Mouse (Mus musculus): ENCODE measurements around the gene Zfp108. TPM values are rescaled to one million over a fixed set of nuclear protein-coding genes. Genes with fewer than 3 reads are reported as not detected.

The Zfp108 gene
- polyA plus RNA-seq (2016; fragmentation: Nextera tagmentation; extraction: Ambion mirVana): 3.8 and 4.8 TPM in 2 replicates

- Histone ChIP-seq H3K9ac (replicated peaks) (peak within 1 kb of the TSS; percentile 58), H3K27ac (replicated peaks) (peak within 1 kb of the TSS; percentile 65), H3K4me1 (peaks cover 5% of the 10 kb centered on the region; the same call in 1 of the 2 replicates), H3K27me3 (0 out of 2 replicates have a peak, but pooled peaks cover 2% of the 10 kb centered on the region), H3K4me3 (peak within 1 kb of the TSS; percentile 51), H3K36me3 (no peaks in the 10 kb centered on the region; the same call in 1 of the 2 replicates), H3K9me3 (no peaks in the 10 kb centered on the region), H3K4me2 (replicated peaks) (peak within 1 kb of the TSS; percentile 60)
- WGBS: 21% methylated on average over 21 of the region's 21 CpGs
- ATAC-seq (ENCODE audit: low FRiP score, low read depth): peak; percentile 91
These were observed at the start of gene Zfp108 for GRCm38 (mm10) chr7:24254633-24255474. Gene Zfp108 (plus strand): TSS chr7:24254794.

- H3K4me1 ChIP-seq: peaks cover 6% of the 10 kb centered on the region
These were observed 46.9 kb upstream of the Zfp108 start for GRCm38 (mm10) chr7:24207488-24208261.

GRCm38 (mm10) chr7:24208282-24208886 lies 46.2 kb upstream of the Zfp108 start:
- H3K4me3 ChIP-seq: peak overlapping the region; percentile 66
- peak overlapping the region; percentile 69 for H3K4me2 ChIP-seq (replicated peaks)
- H3K4me1 ChIP-seq: peaks cover 6% of the 10 kb centered on the region
- no peak overlapping the region for H3K27ac ChIP-seq (replicated peaks)
- ATAC-seq (ENCODE audit: low FRiP score, low read depth): peak; percentile 63
- H3K9ac ChIP-seq (replicated peaks): no peak overlapping the region
- H3K9me3 ChIP-seq: no peaks in the 10 kb centered on the region
- H3K27me3 ChIP-seq: no peaks in the 10 kb centered on the region
- WGBS: 63% methylated on average over 7 of the region's 7 CpGs
- H3K36me3 ChIP-seq: peaks cover 25% of the 10 kb centered on the region

More at GRCm38 (mm10) chr7:24207488-24208261, 46.9 kb upstream of the Zfp108 start:
- no peaks in the 10 kb centered on the region for H3K27me3 ChIP-seq
- H3K36me3 ChIP-seq: peaks cover 30% of the 10 kb centered on the region
- H3K9me3 ChIP-seq: no peaks in the 10 kb centered on the region
- 15% methylated on average over 24 of the region's 24 CpGs for WGBS
- H3K4me2 ChIP-seq (replicated peaks): peak overlapping the region; percentile 69
- peak overlapping the region; percentile 79 for H3K9ac ChIP-seq (replicated peaks)
- peak overlapping the region; percentile 66 for H3K4me3 ChIP-seq
- peak; percentile 93 for ATAC-seq (ENCODE audit: low FRiP score, low read depth)
- H3K27ac ChIP-seq (replicated peaks): peak overlapping the region; percentile 60; the same call in 1 of the 2 replicates

GRCm38 (mm10) chr7:24210296-24210695 lies 44.3 kb upstream of the Zfp108 start:
- ATAC-seq (ENCODE audit: low FRiP score, low read depth): no peak
- WGBS: 94% methylated on average over 2 of the region's 2 CpGs
- Histone ChIP-seq H3K27me3 (no peaks in the 10 kb centered on the region), H3K4me1 (peaks cover 6% of the 10 kb centered on the region), H3K27ac (replicated peaks) (no peak overlapping the region), H3K36me3 (peaks cover 9% of the 10 kb centered on the region), H3K9ac (replicated peaks) (no peak overlapping the region), H3K9me3 (no peaks in the 10 kb centered on the region), H3K4me3 (no peak overlapping the region), H3K4me2 (replicated peaks) (no peak overlapping the region)

GRCm38 (mm10) chr7:24211343-24211742 lies 43.3 kb upstream of the Zfp108 start, which contains the start of gene Zfp111:
Gene Zfp111 (minus strand): TSS chr7:24211443.
- no peaks in the 10 kb centered on the region for H3K9me3 ChIP-seq
- H3K9ac ChIP-seq (replicated peaks): no peak within 1 kb of the TSS
- ATAC-seq (ENCODE audit: low FRiP score, low read depth): no peak
- H3K4me2 ChIP-seq (replicated peaks): no peak within 1 kb of the TSS
- no peak within 1 kb of the TSS for H3K27ac ChIP-seq (replicated peaks)
- peaks cover under 1% of the 10 kb centered on the region; the same call in 1 of the 2 replicates for H3K36me3 ChIP-seq
- H3K27me3 ChIP-seq: no peaks in the 10 kb centered on the region
- WGBS: 81% methylated on average over 5 of the region's 5 CpGs
- H3K4me3 ChIP-seq: no peak within 1 kb of the TSS
- peaks cover 6% of the 10 kb centered on the region for H3K4me1 ChIP-seq

- Histone ChIP-seq H3K4me1 (peaks cover 9% of the 10 kb centered on the region), H3K27me3 (peaks cover 6% of the 10 kb centered on the region; the same call in 1 of the 2 replicates), H3K9ac (replicated peaks) (peak within 1 kb of the TSS; percentile 77), H3K9me3 (0 out of 2 replicates have a peak, but pooled peaks cover 3% of the 10 kb centered on the region), H3K4me2 (replicated peaks) (peak within 1 kb of the TSS; percentile 68), H3K4me3 (peak within 1 kb of the TSS; percentile 80), H3K36me3 (peaks cover 5% of the 10 kb centered on the region; the same call in 1 of the 2 replicates), H3K27ac (replicated peaks) (no peak within 1 kb of the TSS)
- WGBS: 7% methylated on average over 28 of the region's 28 CpGs
- ATAC-seq (ENCODE audit: low FRiP score, low read depth): peak; percentile 94
These were observed 17.4 kb upstream of the Zfp108 start, which contains the start of gene Zfp109 for GRCm38 (mm10) chr7:24237040-24237791. Gene Zfp109 (minus strand): TSS chr7:24237560.

DNA sequence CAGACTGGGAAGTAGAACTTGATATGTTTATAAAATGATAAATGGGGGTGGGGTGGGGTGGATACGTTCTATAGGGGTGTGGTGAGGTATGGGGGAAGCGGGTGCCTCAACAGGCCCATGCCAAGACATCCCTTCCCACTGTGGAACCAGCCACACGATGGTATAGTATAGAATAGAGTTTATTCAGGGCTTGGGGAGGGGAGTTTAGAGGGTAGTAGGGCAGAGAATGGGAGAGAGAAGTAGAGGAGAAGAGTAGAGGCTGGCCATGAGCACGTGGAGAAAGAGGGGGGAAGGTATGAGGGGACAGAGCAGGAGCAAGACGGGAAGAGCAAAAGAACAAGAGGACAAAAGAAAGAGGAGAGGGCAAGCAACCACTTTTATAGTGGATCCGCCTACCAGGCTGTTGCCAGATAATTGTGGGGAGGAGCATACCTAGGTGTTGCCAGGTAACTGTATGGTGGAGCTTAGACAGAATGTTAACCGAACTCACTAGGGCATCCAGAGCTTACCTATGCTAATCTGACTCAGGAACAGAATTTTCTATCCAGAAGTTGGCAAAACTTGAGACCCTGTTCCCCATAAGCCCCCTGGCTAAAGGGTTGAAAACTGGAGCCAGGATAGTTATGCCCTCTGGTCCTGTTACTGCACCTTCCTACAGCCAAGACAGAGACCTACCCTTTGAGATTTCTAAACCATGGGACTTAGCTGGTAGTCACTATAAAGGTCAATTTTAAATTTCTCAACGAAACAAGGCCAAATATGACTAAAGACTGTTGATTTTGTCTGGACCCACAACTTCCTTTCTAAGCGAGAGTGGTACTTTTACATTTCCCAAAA lies 597 bp upstream of the Zfp108 start:
- H3K4me2 ChIP-seq (replicated peaks): peak overlapping the region; percentile 60
- H3K27me3 ChIP-seq: 0 out of 2 replicates have a peak, but pooled peaks cover 2% of the 10 kb centered on the region
- peaks cover 5% of the 10 kb centered on the region; the same call in 1 of the 2 replicates for H3K4me1 ChIP-seq
- no peak overlapping the region for H3K9ac ChIP-seq (replicated peaks)
- no peaks in the 10 kb centered on the region for H3K36me3 ChIP-seq
- peak overlapping the region; percentile 51 for H3K4me3 ChIP-seq
- no peak overlapping the region for H3K27ac ChIP-seq (replicated peaks)
- WGBS: 63% methylated on average over 9 of the region's 9 CpGs
- ATAC-seq (ENCODE audit: low FRiP score, low read depth): peak; percentile 67
- H3K9me3 ChIP-seq: no peaks in the 10 kb centered on the region

- H3K4me3 ChIP-seq: no peak overlapping the region
- peaks cover 21% of the 10 kb centered on the region for H3K36me3 ChIP-seq
- H3K27me3 ChIP-seq: no peaks in the 10 kb centered on the region
- 91% methylated on average over 13 of the region's 13 CpGs for WGBS
- ATAC-seq (ENCODE audit: low FRiP score, low read depth): no peak
- H3K4me1 ChIP-seq: peaks cover 5% of the 10 kb centered on the region; the same call in 1 of the 2 replicates
- H3K27ac ChIP-seq (replicated peaks): no peak overlapping the region
- H3K9me3 ChIP-seq: no peaks in the 10 kb centered on the region
- no peak overlapping the region for H3K9ac ChIP-seq (replicated peaks)
- no peak overlapping the region for H3K4me2 ChIP-seq (replicated peaks)
These were observed 4.9 kb downstream of the Zfp108 start for GRCm38 (mm10) chr7:24259306-24259999.

- no peak for ATAC-seq (ENCODE audit: low FRiP score, low read depth)
- H3K4me2 ChIP-seq (replicated peaks): no peak overlapping the region
- peaks cover 21% of the 10 kb centered on the region for H3K36me3 ChIP-seq
- no peak overlapping the region for H3K27ac ChIP-seq (replicated peaks)
- H3K27me3 ChIP-seq: no peaks in the 10 kb centered on the region
- 88% methylated on average over 4 of the region's 4 CpGs for WGBS
- no peak overlapping the region for H3K9ac ChIP-seq (replicated peaks)
- 0 out of 2 replicates have a peak, but pooled peaks cover 3% of the 10 kb centered on the region for H3K4me1 ChIP-seq
- no peak overlapping the region for H3K4me3 ChIP-seq
- H3K9me3 ChIP-seq: no peaks in the 10 kb centered on the region
These were observed 5.4 kb downstream of the Zfp108 start for GRCm38 (mm10) chr7:24260000-24260312.
